Mouse (Mus musculus) megakaryocyte-erythroid progenitor cell, adult 5-6 weeks (primary cell): ENCODE measurements around the gene Rps6kl1. TPM values are rescaled to one million over a fixed set of nuclear protein-coding genes. Genes with fewer than 3 reads are reported as not detected.

Experiments used
- ATAC-seq: replicated peaks from 2 replicates; pipeline ENCODE4 v1.8.0; 2016; ENCODE audit warnings: mild to moderate bottlenecking, inconsistent platforms; ENCODE audit not compliant: severe bottlenecking, poor library complexity, low FRiP score, low TSS enrichment
- total RNA-seq, 2 experiments: library from RNA; stranded (forward) in 1 of 2; stranded (reverse) in 1 of 2; fragments of 200-1000, 215-1000 nt in 1 of 2; fragments of >200 nt in 1 of 2; fragmentation: Nextera tagmentation in 1 of 2; gene quantifications; 2 replicates each; pipeline ENCODE4 v1.2.3; 2014 to 2017

Rps6kl1 gene
- total RNA-seq (2014; fragmentation: Nextera tagmentation) (0.35 TPM in 1 of 2 replicates, not detected in the other), total RNA-seq (2017) (not detected in 2 replicates)

DNA sequence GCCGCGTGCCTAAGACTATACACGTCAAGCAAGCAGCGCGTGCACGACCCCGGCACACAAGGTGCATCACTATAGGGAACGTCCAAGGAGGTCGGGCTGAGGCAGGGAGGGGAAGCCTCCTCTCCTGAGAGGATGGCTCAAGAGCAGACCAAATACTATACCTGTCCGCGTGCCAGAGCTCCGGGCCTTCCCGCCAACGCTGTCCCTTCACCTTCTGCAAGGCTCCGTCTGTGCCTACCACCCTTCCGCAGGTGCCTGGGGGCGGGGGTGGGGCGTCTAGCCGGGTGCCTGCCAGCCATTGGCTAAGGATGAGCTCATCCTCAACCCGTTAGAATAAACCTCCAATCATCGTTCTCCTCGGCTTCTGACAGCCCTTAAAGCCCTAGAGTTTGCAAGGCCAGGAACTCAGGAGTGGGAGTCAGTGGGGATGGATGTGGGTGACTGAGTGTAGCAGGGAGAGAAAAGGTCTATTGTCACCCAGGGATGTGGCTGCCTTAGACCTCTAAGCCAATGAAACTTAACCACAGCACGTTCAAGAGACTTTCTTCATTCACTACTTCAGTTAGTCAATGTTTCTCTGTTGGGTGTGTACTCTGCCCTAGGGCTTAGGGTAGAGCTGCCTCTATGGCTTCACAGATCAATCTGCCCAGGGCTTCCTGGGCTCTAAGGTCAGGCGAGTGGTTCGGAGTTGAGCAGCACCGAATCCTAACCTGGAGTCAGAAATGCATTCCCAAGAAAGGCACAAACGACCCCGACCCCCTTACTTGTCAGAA is at the start of gene Rps6kl1:
Rps6kl1 (minus strand) TSS at position 263 of the 773 bp plus-strand sequence.
- peak; percentile 93 for ATAC-seq

DNA sequence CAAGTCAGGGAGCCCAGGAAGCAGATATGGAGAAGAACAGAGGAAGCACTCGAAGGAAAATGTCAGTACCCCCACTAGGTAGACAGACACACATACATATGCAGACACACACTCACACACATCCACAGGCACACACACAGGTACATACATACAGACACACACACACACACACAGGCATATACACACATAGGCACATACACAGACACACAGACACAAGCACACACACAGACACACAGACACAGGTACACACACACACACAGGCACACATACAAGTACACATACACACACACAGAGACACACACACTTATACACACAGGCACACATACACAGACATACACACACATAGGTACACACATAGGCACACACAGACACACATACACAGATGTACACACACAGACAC is 48.9 kb upstream of the Rps6kl1 start:
- no peak for ATAC-seq

DNA sequence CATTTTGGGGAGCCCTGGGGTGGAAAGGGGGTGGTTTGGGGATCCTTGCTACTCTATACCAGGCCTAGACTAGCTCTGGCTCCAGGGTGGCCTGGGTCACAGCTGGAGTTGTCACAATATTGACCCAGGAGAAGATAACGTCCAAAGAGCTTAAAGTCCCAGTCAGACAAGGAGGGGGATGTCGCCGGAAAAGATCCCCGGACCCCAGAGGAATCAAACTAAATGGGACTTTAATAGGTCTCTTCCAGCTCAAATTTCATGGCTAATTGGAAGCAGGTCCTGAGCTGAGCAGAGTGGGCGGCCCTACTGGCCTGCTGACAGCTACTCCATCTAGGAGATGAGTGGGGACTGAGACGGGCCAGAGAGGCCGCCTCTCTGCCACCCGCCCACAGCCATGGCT is 46.9 kb upstream of the Rps6kl1 start:
- no peak for ATAC-seq

DNA sequence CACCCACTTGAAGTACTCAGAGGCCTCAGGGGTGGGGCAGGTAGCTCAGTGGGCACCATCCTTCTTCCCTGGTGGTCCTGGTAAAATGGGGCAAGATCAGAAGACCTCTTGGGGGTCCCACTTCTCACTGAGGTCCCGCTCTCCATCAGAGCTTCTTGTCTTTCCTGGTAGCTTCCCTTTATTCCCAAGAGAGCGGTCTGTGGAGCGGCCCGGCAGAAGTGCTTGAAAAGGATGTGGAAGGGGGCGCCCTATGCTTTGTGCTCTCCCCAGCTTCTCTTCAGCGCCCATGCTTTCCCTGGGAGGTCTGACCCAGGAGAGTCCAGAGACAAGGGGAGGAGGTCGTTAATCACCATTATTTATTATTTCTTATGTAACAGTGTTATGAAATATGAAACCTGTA is 46.3 kb upstream of the Rps6kl1 start:
- no peak for ATAC-seq

DNA sequence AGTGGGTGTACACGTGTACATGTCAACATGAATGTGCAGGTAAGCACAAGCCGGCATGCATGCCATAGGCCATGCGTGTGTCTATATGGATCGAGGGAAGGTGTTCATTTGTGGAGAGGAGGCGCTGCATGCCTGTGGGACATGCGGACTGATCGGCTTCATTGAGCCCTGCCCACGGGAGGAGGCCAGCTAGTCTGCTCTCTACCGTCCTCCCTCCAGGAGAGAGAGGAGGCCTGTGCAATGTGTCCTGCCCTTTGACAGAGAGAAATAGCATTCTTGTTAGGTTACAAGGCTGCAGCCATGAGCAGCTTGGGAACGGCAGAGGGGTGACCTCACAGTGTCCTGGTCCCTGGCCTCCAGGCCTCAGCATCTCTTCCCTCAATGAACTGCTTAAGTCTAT is 45.1 kb upstream of the Rps6kl1 start:
- ATAC-seq: no peak

DNA sequence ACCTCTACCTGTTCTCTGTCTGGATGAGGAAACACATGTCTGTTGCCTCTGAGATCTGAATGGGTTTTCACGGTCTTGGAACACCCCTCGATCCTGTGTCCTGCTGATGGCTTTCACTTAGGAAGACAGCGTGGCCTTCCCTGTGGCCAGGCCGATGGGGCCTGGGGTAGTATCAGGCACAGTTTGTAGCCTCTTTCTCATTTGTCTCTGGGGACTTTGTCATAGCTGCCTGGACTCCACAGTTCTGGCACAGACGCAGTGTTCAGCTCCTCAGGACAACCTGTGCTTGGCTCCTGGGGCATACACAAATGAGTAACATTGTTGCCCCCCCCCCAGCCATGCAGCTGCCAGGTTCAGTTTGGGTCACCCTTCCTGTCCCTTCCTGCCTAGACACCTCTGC is 44.0 kb upstream of the Rps6kl1 start:
- ATAC-seq: no peak

DNA sequence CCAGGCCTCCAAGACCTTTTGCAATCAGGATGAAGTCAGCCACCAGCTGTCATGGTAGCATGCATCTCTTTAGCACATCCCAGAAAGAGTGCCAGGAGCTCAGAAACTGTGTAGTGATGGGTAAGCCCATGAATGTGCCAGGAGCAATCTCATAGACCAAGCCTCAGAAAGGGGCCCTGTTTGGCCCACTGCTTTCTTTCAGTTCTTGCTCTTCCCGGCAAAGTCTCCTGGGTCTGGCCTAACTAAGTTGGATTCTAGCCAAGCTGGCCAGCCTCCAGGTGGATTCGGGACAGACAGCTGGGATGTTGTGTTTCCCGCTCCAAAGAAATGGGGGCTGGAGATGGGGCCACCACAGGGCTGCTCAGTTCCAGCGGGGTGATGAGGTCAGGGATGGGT is 43.6 kb upstream of the Rps6kl1 start:
- no peak for ATAC-seq

DNA sequence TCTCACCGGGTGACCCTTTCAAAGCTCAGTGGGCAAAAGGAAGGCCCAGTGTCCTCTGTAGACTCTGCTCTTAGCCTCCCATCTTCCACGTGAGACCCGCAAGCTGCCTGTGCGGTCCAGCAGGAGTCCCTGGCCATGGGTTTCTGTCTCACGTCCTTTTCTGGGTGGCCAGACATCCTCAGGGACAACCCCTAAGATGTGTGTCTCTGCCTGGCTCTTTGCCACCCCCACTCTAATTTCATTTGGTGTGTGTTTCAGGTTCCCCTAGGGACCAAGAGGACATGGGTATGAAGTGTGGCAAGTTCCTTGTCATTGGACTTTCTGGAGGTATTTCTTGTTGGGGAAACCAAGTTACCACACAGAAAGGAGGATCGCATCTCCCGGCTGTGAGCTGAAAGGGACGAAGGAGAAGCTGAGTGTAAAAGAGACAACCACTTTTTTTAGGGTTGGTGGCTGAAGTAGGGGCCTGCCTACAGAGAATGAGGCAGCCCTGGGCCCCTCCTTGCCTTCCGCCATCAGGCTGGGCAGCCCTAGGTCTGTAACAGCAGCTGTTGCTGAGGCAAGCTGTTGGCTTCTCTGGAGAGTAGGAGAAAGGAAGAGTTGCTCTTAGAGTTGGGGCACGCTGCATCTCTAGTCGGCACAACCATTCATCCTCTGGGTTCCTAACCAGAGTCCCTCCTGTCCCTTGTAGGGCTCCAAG is 43.0 kb upstream of the Rps6kl1 start:
- ATAC-seq: no peak

DNA sequence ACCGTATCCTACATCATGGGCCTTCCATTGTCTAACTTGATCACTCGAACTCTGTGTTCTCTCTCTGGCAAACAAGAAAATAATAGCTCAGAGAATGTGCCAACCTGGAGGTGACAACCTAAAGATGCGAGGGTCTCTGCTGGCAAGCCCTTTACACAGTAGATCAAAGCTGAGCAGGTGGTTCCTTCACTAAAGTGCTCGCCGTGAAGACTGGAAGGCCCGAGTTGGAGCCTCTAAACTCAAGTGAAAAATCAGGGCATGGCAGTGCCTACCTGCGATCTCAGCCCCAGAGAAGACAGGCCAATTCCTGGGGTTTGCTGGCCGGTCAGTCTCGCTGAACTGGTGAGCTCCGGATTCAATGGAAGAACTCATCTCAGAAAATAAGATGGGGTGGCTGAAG is 42.1 kb upstream of the Rps6kl1 start:
- no peak for ATAC-seq

DNA sequence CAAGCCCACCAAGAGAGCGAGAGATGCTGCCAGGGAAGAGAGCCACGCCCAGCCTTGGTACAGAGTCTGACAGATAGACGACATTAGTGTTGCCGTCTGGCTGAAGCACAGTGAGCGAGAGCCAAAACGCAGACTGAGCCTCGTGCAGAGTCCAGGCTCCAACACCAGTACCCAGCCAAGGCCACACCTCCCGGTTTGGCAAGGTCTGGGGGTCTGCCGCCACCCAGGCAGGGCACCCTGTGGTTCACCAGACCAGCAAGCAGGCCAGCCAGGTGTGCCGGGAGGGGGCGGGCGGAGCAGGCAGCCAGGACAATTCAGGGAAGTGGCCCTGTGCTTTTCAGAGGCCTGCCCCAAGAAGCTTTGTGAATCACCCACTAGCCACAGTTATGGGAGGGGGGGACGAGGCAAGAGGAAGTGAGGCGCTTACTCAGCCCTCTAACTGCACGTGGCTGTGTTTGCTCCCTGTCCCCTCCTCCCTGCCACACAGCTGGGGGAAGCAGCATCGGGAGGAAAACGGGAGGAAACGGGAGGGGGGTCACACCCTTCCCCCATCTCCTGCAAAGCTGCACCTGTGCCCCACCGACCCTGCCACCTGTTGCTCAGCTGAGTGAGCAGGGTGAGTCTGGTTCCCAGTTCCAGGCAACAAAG is 41.5 kb upstream of the Rps6kl1 start:
- peak; percentile 57 for ATAC-seq

DNA sequence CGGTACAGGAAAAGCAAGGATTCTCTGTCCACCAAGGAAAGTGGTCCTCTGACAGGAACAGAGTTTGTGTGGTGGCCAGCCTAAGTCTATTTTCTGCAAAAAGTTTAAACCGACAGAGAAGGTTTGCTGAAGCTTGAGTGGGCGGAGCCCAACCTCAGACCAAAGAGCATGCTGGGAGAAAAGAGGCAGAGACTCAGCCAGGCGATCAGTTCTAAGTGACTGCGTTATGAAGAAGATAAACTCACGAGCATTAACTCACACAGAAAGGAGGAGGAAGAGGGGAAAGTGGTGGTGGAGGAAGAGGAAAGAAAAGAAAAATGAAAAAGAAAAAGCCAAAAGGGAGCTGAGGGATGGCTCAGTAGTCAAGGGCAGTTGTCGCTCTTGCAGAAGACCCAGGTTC is 39.2 kb upstream of the Rps6kl1 start:
- ATAC-seq: no peak

DNA sequence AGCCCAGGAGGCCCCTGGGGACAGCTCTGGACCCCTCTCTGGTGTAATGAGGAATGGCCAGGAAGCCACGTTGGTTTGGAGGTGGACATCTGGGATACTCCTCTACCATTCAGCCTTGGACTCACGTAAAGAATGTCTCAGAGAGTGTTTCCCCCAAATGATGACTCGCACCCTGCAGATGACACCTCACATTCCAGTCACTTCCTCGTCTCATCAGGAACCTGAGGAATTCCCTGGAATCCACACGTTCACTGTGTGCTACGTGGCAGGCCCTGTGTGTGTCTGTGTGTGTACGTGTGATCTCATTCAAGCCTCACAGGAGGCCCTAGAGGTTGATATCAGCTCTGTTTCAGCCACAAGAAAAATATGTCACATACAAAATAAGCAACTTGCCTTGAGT is 35.3 kb upstream of the Rps6kl1 start:
- ATAC-seq: no peak

DNA sequence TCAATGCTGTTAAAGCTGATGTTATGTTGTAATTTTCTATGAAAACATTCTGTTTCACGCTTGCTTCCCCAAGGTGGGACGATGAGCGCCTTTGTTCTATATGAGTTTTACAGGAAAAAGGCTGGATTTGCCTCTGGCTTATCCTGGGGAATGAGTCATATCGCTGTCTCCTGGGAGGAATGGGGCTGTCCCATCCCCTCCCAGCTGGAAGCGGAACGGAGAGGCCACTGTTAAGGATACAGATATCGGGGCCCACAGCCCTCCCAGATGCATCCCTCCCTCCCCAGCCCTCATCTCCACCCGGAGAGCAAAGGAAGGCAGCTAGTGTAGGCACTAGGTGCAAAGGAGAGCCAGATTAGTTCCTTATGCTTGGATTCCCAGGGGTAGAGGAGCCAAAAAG is 34.7 kb upstream of the Rps6kl1 start:
- ATAC-seq: no peak

DNA sequence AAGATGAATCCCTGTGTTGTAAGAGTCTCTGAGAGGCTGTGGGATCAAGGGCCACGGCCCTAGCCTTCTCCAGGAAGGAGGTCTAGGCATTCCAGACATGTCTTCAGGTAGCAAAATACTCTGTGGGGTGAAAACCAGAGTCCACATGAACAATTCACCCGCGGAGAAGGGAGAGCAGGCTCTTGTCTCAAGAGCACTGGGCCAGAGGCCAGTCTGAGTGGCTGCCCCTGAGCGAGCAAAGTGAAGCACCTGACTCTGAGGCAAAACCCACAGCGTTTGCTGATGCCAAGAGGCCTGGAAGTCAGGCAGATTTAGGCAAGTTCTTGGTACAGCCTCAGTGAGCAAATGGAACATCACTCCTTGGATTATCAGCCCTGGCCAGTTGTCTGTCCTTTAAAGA is 33.1 kb upstream of the Rps6kl1 start:
- no peak for ATAC-seq

DNA sequence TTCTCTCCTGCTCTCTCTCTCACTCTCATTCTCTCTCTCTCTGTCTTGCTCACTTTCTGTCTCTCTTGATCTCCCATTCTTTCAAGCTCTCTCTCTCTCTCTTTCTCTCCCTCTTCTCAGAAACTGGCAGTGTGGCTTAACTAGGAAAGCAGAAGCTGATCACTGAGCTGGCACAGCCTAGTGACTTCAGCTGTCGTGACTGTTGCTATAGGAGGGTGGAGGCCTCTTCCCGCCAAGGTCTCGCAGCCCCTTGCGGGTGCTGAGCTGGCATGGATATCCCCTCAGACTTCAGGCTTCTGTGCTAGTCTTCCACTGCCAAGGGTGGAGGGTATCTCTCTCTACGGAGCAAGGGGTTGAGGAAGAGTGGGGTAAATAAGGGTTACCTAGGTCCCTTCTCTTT is 31.8 kb upstream of the Rps6kl1 start:
- 0 out of 2 replicates have a peak, but pooled peaks have one; percentile 20 for ATAC-seq

DNA sequence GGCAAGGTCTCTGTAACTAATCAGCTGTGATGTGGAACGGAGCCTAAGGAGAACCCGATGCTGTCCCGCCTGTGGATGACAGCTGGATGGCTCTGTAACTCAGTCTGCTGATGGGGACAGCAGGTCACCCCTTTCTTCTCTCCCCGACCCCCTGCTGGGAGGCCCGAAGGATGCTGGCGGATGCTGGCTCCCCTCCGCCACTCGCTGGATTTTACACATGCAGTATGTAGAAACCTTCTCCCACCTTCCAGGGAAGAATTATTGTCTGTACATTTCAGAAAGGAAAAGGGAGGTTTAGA is 31.2 kb upstream of the Rps6kl1 start:
- no peak for ATAC-seq

DNA sequence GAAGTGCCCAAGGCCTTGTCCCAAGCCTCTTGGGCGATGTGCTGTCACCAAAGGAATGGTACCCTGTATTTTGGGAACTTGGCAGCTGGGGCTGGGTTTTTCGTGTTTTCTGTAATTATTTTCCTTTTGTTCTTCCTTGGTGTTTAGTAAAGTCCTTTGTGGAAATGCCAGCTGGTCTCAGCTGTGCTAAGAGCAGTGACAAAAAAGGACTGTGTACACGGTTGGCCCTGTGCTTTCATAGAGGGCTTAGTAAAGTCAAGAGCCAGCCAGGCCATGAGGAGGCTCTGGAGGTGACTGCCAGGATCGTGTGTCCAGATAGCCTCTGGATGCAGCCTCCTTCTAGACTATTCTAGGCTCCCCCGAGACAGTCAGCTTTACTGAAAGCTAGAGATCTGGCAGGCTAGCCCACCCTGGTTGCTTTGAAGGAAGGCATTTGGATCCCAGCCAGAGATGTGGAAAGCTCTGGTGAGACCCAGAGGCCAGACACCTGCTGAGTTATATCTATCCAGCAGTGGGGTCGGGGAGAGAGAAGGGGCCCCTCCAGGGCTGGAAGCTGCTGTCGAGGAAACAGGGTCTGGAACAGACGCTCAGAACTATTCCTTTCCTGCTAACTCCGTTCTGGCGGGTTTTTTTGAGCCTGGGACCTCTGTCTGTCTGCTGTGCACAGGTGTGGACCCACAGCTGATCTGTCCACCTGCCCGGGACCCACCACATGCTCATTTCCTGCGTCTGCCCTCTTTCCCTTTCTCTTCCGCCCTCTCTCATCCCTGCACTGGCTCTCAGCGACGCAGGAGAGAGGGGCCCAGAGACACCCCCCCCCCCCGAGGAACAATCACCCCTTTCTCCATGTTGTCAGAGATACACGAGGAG is 30.6 kb upstream of the Rps6kl1 start:
- ATAC-seq: no peak

DNA sequence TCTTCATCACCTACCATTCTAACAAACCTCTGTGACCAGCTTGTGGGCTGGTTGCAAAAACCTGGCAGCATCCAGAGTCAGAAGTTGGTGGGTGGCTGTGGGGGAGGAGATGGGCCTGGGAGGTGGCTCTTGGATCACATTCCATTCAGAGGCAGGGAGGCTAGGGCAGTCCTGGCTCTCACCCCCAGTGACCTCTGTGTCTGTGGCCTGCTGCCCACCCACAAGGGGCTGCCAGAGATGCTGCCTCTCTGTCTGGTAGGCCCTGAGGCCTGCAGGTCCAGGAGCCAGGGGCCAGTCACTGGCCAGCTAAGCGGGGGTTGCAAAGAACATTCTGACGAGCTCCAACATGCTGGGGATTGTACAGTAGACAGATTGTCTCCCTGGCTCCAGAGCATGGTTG is 27.2 kb upstream of the Rps6kl1 start:
- no peak for ATAC-seq

DNA sequence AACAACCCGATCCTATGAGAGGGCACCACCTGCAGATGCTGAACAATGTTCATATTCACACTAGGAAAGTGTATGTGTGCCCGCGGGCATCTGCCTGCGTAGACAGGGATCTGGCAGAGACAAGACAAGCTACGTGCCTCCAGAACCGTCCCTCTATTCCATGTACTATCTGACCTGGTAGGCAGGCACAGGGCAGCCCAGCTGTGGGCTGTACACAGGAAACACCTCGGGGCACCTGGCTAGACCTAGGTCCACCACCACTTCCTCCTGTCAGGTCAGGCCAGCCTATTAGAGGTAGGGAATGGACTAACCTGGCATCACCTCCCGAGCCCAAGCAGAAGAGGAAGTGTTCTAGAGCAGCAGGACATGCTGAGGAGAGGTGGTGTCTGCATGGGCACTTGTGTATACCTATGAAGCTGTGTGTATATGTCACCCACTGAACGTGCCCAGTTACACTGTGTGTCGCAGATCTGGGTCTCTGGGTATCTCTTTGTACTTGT is 26.7 kb upstream of the Rps6kl1 start, which contains the start of gene Pgf:
Pgf (minus strand) TSS at position 51 of the 500 bp plus-strand sequence.
- ATAC-seq: 0 out of 2 replicates have a peak, but pooled peaks have one; percentile 1
